Mouse (Mus musculus): ENCODE data around the gene Egfem1.

Gene Egfem1

DNA sequence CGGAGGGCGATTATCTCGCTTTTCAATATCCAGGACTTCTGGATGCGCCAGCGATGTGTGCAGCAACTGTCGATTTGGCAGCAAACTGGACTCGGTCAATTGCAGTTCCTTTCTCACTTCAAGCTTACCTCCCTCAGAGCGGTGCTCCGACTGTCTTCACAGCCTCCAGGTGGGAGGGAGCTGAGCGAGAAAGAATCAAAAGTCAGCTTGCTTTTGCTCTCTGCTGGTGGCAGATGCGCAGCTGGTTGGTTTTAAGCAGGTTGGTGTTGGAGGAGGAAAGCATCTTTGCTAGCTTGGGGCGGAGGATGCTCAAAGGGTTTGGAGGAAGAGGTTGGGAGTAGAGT is at the start of gene Egfem1:
Egfem1 (plus strand) TSS at position 72 of the 344 bp plus-strand sequence.
- peak; percentile 62 for DNase-seq (ENCODE audit: low read depth, low spot score)

DNA sequence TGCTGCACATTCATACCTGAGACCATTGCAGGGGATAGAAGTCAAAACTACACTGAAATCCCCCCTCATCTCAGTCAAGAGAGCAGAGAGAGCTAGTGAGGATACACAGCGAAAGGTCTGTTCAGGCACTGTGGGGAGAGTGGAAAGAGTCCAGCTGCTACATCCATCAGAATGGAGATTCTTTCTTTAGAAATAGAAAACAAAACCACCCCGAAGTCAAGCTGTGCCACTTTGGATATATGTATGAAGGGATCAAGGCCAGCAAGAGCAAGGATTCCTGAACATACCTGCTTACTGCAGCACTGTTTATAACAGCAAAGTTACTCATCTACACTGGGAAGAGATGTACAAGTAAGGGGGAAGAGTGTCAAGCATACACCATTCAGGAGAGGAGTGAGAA is 48.7 kb upstream of the Egfem1 start:
- no peak for DNase-seq (ENCODE audit: low read depth, low spot score)

DNA sequence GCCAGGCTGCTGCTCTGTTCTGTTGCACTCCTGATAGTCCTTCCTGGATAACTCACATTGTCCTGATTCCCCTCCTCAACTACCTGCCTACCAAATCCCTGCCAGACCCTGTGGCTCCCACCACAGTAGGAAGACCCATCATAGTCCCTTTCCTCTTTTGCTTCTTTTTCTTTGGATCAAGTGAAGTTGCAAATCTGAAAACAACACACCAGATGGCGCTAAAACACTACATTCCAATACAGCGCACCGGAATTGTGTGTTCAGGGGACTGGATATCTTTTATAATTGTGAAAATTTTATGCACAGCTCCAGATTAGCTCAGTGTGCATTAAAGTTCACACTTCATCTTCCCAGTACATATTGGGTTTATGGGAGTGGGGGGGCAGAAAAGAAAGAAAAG is 45.7 kb upstream of the Egfem1 start:
- DNase-seq (ENCODE audit: low read depth, low spot score): peak; percentile 21

DNA sequence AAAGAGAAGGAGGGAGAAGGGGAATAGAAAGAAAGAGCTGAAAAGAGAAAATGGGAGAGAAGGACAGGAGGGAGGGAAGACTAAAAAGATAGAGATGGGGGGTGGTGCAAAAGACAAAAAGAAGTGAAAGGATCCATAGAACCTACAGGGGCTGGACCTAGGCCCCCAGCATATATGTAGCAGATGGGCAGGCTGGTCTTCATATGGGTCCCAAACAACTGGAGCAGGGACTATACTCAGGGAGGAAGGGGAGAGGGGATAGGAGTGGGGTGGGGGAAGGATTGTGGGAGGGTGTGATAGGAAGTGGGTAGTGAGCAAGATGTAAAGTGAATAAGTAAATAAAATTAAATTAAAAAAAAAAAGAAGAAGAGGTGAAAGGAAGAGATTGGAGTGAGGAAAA is 45.2 kb upstream of the Egfem1 start:
- no peak for DNase-seq (ENCODE audit: low read depth, low spot score)

DNA sequence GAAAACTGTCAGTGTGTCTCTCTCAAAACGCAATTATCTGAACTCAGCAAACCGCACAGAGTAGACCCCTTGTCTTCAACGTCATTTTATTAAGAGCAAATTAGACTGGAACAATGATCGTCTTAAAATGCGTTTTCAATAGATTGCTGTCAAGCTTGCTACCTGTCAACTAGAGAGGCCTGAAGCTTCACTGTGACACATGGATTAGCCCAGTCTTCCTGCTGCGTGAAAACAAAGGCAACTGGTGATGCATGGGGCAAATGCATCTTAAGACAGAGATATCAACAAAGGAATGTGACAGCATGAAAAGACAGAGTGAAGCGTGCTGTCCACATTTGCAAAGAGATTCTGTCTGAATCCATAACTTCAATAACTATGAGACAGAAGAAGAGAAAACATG is 41.8 kb upstream of the Egfem1 start:
- DNase-seq (ENCODE audit: low read depth, low spot score): no peak

GRCm38 (mm10) chr3:29046281-29046680 is 35.5 kb upstream of the Egfem1 start:
- DNase-seq (ENCODE audit: low read depth, low spot score): no peak

DNA sequence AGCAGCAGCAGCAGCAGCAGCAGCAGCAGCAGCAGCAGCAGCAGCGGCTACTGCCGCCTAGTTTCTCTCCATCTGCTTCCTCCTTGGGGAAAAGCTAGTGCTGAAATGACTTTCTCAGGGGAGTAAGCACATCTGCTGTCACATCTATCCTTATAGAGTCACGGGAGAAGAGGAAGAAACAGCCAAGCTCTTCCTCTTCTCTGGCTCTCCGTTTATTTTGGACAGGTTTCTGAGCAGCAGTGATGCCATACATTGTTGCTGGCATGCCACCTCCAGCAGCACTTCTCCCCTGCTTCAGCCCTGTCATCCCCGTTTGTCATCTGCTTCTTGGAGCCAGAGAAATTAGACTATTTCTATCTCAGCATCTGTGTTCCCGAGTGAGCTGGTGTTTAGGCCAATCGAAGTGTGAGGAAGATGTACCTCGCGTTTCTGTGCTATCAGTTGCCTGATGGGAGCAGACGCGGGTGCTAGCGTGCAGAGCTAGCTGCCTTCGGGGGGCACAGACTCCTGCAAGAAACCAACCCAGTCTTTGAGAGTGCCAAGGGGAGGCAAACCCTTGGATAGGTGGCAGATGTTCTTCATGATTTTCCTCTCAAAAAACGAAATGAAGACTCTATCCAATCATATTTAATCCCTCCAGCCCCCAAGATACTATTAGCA is 34.4 kb upstream of the Egfem1 start:
- DNase-seq (ENCODE audit: low read depth, low spot score): peak; percentile 38

- no peak for DNase-seq (ENCODE audit: low read depth, low spot score)
Observed at GRCm38 (mm10) chr3:29063156-29063555, 18.7 kb upstream of the Egfem1 start.

- DNase-seq (ENCODE audit: low read depth, low spot score): no peak
Observed at GRCm38 (mm10) chr3:29068428-29069098, 13.3 kb upstream of the Egfem1 start.

- DNase-seq (ENCODE audit: low read depth, low spot score): no peak
Observed at GRCm38 (mm10) chr3:29071315-29071714, 10.5 kb upstream of the Egfem1 start.

DNA sequence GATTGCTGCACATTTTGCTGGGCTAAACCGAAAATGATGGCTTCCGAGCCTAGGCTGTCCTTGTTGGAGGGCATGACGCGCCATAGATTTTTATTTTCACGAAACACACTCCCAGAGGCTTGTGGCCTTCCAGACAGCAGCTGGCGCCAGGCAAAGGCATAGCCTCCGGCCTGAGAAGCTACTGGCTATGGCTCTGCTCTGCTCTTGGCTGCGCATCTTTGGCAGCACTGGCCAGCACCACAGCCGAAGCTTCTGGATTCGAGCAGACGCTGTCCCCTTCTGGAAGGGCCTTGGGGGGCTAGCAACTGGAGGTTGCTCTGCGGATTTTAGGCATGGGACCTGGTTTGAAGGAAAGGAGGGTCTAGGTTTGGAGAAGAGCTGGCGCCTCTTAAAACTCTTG is 306 bp upstream of the Egfem1 start:
- peak; percentile 10 for DNase-seq (ENCODE audit: low read depth, low spot score)

DNA sequence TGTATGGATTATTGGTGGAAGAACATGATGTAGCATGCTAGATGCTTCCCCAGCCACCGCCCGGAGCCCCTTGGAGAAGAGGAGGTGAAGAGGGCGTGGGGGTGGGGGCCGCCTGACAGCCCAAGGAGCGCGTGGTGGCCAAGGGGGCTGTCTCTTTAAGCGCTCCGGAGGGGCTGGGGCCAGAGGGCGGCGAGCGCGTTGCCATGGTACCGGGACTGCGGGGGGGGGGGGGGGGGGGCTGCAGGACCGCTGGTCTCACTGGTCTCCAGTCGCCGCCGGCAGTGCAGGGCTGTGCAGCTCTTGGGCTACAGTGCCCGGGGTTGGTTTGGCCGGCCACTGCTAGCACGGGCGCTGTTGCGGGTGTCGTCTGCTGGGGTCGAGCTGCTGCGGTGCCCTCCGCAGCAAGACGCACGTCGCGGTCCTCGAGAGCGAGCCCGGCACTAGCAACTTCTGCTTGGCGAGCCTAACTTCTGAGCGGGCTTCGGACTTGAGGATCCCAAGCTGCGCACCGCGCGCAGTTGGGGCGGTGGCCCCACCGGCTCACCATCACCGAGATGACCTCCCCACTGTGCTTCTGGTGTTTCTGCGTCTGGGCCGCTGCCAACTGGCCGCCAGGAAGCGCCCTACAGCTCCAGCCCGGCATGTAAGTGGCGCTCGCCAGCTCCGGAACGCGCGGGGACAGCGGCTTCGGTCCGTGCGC is 623 bp downstream of the Egfem1 start:
- peak; percentile 13 for DNase-seq (ENCODE audit: low read depth, low spot score)

GRCm38 (mm10) chr3:29082996-29083350 is 1.1 kb downstream of the Egfem1 start:
- DNase-seq (ENCODE audit: low read depth, low spot score): no peak

GRCm38 (mm10) chr3:29098467-29098866 is 16.6 kb downstream of the Egfem1 start:
- DNase-seq (ENCODE audit: low read depth, low spot score): no peak

DNA sequence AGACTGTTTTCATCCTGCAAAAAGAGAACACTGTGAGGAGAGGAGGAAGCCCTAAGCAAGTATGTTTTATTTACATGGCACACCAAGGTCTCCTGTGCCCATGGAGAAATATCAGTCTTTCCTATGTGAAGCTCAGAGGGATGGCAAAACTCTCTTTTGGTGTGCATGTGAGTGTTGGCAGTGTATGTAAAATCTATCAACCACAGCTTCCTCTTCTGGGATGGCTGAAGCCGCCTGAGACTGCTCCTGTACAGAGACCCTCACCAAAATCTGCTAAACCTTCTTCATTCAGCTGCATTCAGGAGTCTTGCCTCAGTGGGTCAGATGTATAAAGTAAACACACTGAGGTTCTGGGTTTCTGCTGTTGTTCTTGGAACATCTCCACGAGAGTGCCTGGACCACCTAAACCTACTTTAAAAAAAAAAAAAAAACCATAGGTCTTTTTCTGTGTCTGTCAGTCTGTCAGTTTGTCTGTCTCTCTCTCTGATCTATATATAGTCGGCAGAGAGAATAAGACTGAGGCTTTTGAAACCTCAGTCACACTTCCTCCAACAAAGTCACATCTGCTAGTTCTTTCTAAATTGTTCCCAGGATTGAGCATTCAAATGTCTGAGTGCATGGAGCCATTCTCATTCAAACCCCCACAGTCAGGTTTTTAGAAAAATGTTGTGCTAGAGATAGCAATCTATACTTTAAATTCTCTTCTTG is 24.3 kb downstream of the Egfem1 start:
- DNase-seq (ENCODE audit: low read depth, low spot score): no peak

GRCm38 (mm10) chr3:29107134-29107533 is 25.3 kb downstream of the Egfem1 start:
- no peak for DNase-seq (ENCODE audit: low read depth, low spot score)

DNA sequence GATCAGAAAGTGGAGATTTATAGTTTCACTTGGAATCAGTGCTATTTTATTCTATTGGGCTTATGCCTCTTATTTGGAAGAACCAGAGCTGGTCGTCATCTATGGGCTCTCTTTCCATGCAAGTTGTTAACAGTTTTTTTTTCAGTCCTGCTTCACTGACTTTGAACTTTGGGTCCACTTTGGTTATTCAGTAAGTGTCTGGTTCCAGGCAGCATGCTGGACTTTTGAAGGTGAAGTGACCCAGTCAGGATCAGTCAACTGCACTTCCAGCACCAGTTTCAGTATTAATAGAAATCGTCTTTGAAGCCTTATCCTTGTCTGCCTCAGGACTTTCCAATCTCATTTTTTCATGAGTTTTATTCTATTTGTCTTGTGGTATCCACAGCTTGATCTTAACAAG is 28.5 kb downstream of the Egfem1 start:
- no peak for DNase-seq (ENCODE audit: low read depth, low spot score)

GRCm38 (mm10) chr3:29114517-29114916 is 32.7 kb downstream of the Egfem1 start:
- DNase-seq (ENCODE audit: low read depth, low spot score): no peak

DNA sequence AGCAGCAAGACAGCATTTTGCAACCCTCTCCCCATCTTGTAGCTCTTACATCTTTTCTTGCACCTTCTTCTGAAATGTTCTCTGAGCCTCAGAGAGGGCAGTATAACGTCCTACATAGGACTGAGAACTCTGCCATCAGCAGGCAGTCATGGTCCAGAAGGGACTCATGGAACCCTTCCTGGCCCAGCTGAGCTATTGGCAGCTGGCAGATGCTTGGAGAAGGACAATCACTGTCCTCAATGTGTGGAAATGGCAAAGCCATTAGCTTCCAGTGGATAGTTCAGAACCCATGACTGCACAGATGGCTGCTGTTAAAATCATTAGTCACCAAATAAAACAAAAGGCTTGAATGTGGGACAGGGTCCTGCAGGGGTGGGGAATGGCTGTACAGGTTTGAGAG is 35.6 kb downstream of the Egfem1 start:
- DNase-seq (ENCODE audit: low read depth, low spot score): no peak

- no peak for DNase-seq (ENCODE audit: low read depth, low spot score)
Observed at GRCm38 (mm10) chr3:29122556-29122955, 40.7 kb downstream of the Egfem1 start.

GRCm38 (mm10) chr3:29132054-29132931 is 50.5 kb downstream of the Egfem1 start:
- no peak for DNase-seq (ENCODE audit: low read depth, low spot score)
